Mouse (Mus musculus) G1E-ER4 (cell line): ENCODE data around the gene Iqcf3. TPM values are rescaled to one million over a fixed set of nuclear protein-coding genes. Genes with fewer than 3 reads are reported as not detected.

ENCODE experiments used
- GATA1 ChIP-seq: IDR thresholded peaks from one replicate; pipeline ENCODE4 v1.8.0; 2012; ENCODE audit warnings: low read length, inconsistent platforms
- polyA plus RNA-seq: library from polyadenylated mRNA; stranded (reverse); fragments of >175 nt; gene quantifications from 2 replicates; pipeline ENCODE4 v1.2.3, GENCODE M21; 2012

The Iqcf3 gene
- polyA plus RNA-seq, 1 experiment, result not detected

DNA sequence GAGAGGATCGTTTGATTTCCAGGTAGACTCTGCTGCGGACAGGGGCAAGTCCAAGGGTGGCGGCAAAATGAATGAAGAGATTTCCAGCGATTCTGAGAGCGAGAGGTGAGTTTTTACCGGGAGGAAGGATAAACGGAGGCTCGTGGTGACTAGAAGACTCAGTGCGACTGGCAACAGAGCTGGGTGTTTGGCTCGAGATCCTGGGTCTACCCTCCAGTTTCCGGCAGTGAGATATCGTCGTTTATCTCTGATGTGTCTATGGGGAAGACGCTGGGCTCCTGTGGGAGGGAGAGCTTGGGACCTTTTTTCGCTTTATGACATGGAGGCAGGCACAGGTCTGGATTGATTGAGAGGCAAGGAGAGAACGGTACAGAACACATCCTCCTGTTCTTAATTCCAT is 83.8 kb downstream of the Iqcf3 start:
- TF ChIP-seq GATA1, result no peak

- TF ChIP-seq GATA1, result no peak
These were observed 84.4 kb downstream of the Iqcf3 start, which contains the start of gene Parp3 for GRCm38 (mm10) chr9:106476924-106477484. Gene Parp3 (minus strand): TSS chr9:106476949.

DNA sequence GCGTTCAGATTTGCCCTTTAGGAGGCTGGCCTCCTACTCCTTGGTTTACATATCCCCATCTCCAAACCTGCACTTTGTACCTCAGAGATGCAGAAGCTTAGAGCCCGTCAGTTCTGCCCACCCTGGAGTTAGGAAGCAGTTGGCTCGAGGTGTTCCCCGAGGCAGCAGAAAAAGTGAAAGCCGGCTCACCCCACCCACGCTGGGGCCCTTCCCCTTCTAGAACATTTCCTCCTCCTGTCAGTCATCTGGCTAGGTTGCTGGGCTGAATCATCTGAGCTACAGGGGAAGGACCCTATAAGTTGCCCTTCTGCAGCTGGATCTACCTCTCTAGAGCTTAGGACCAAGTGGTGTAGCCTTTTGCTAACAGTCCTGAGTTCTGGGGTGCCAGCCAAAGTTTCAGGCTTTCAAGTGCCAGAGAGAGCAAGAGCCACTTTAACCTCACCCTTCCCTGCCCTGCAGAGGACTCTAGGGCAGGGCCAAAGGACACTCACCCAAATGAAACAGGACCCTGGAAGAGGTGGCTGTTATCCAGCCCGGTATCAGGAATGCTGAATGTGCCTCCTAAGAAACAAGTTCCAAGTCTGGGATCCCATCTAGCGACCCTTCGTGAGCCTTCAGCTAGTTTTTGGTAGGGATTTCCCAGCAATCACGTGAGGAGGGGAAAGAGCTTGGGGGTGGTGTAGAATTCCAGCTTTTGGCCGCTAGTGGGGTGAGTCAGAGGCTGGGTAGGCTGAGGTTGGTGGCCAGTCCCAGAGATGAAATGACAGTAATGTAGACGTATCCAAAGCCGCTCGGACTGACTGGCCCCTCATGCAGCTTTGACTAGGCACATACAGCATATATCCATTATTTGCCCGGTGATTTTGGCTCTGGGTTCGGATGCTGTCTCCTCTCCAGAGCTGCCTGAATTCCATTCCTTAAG is 85.2 kb downstream of the Iqcf3 start:
- TF ChIP-seq GATA1, result no peak

DNA sequence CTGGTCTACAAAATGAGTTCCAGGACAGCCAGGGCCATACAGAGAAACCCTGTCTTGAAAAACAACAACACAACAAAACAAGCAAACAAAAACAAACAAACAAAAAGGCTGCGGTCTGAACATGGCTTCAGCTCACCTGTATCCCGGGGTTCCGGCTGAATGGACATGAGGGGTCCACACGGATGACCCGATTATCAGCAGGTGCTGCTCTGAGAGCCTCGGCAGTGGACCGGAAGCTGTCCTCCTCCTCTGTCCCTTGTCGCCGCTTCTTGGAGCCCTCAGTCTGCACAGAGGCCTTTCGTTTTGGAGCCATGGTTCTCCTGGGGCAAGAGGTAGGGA is 85.8 kb downstream of the Iqcf3 start, which contains the start of gene Rrp9:
TSS of gene Rrp9 (plus strand) at position 301 of the 339 bp plus-strand sequence.
- TF ChIP-seq GATA1, result no peak

DNA sequence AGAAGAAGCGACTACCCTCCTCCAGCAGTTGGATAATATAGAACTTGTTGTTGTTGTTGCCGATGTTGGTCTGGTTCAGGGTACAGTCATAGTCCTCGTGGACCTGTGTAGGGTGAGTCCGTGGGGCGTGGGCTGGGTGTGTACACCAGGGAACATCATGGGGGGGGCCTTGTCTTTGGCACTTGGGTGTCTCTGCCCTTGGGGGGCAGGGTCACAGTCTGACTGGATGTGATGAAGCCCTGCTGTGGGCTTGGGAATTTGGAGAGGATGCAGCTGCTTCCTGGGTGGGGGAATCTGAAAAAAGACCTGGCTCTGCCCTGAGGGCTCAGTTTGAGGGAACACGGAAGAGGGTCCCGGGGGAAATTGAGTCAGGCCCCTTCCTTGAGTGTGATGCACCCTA is 86.4 kb downstream of the Iqcf3 start:
- TF ChIP-seq GATA1, result no peak

- TF ChIP-seq GATA1, result no peak
These were observed 87.0 kb downstream of the Iqcf3 start for GRCm38 (mm10) chr9:106474456-106474855.

- TF ChIP-seq GATA1, result no peak
These were observed 87.7 kb downstream of the Iqcf3 start for GRCm38 (mm10) chr9:106473753-106474105.

DNA sequence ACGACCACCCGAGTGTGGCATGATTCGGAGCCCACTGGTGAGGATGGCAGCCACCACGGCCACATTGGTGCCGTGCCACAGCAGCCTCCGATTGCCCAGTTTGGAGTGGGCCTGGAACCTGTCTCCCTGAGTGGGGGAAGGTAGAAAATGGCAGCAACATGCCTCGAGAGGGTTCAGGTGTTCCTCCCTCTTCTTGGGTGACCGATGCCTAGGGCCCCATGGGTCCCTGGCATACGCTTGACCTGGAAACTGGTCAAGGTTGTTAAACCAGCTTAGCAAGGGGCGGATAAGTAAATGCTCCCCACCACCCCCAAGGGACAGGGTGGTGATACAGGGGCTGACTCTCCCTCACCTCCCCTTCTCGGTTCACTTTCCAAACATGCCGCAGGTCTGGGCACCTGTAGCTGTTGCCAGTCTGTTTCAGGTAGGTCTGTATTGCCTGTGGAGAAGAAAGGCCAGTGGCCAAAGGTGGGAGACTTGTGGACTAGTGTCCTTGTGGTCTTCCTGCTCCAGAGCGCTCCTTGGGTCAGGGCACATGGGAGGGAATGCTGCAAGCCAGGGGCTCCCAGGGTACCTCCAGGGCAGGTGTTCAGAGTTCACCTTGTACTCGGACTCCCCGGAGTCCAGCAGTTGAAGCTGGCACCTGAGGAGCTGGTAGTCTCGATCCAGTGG is 88.2 kb downstream of the Iqcf3 start:
- TF ChIP-seq GATA1, result no peak

DNA sequence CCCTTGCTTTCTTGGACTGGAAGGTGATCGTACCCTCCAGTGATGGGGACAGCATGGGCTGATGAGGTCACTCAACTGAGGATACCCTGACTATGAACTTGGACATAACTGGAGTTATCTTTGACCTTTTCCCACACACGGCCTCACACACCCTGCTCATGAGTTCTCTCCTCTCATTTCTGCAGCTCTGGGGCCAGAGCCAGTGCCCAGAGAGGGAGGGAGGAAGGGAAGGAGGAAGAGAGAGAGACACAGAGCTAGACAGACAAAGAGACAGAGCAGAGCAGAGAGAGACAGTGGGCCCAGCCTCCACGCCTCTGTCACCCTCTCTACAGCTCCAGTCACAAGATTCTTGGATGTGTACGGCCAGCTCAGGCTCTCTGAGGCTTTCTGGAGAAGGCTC is 89.1 kb downstream of the Iqcf3 start:
- TF ChIP-seq GATA1, result no peak

GRCm38 (mm10) chr9:106471892-106472291 is 89.5 kb downstream of the Iqcf3 start:
- TF ChIP-seq GATA1, result no peak

- TF ChIP-seq GATA1, result no peak
These were observed 90.3 kb downstream of the Iqcf3 start for GRCm38 (mm10) chr9:106470991-106471750.

- no peak for TF ChIP-seq GATA1
These were observed 91.7 kb downstream of the Iqcf3 start for GRCm38 (mm10) chr9:106469776-106470175.

- TF ChIP-seq GATA1, result no peak
These were observed 92.1 kb downstream of the Iqcf3 start for GRCm38 (mm10) chr9:106469317-106469716.

DNA sequence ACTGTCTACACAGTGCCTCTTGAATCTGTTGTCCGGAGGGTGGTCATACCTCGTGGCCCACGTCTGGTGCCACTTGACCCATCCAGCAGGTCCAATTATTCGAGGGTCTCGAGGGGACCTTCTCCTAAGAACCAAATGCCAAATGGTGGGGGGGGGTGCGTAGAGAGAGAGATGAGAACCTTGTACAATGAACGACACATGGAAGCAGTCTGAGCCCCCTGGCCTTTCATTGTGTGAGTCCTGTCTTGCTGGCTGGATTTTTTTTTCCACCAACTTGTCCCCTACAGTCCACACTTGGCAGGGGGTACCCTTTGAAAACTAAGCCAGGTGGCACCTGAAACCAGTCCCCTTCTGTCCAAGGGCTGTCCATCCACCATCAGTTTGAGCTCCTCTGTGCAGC is 93.7 kb downstream of the Iqcf3 start:
- no peak for TF ChIP-seq GATA1

DNA sequence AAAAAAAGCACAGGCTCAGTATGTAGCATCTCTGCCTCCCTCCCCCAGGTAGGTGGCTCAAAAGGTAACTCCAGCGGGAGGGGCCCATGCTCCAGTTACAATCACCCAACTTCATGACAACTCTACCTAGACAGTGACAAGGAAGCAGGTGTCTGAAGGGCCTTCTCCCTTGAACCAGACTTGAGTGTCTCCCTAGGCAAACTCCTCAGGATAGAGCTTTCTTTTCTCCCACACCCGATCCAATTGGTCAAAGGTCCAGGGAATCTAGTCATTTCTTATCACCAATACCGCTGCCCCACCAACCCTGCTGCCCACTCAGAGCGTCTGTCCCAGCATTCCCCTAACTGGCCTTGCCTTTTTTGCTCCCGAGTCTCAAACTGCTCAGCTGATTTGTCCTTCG is 94.7 kb downstream of the Iqcf3 start:
- no peak for TF ChIP-seq GATA1
